Mouse (Mus musculus): ENCODE results near the gene Gm10762.
"Not testable (repeated sequence)": the region's sequence is repeated elsewhere in the genome, so short reads cannot be mapped to it uniquely, and the experiment has no call there.

The Gm10762 gene

DNA sequence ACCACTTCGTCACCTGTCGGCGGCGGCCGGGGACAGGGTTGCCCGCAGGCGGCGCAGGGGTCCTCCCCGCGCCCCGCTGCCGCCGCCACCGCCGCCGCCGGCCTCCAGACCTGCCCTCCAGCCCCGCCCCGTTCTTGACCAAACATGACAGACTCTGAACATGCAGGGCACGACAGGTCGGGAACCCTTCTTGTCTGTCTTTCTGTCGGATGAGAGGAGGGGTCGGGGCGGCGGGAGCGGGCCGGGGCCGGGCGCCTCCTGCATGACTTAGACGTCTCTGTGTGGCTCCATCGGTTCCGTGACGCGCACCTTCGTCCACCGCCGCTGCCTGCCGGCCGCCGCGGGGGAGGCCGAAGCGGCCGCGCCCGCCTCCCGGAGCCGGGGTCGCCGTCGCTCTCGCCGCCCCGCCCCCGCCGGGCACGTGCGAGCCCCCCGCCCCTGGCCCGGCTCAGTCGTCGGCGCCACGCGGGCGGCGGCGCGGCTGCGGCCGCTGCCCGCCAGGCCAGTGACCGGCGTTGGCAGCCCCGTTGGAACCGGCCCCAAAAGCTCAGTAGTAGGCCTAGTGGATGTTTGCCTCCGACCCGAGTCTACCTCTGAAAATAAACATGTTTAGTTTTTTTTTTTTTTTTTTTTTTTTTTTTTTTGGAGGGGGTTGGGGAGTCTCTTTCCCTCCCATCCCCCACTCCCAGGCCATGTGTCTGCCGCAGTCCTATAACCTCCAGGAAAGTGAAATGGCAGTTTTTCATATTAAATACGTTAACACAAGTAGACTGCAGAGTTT is at the start of gene Gm10762:
Gene Gm10762 (minus strand): TSS at position 65 of the 781 bp plus-strand sequence.
- peak in 1 of 2 experiments; percentile 67 for DNase-seq (ENCODE audit: low spot score in 2 of 2)

DNA sequence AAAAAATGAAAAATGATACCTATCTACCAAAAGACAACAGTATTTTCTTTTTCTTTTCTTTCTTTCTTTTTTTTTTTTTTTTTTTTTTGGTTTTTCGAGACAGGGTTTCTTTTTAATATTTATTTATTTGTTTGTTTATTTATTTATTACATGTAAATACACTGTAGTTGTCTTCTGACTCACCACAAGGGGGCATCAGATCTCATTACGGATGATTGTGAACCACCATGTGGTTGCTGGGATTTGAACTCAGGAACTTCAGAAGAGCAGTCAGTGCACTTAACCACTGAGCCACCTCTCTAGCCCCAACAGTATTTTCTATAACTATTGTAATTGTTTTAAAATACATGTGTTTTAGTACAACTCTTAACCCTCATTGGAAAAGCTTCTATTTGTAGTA is 41.3 kb upstream of the Gm10762 start:
- DNase-seq (ENCODE audit: low spot score in 2 of 2), result not testable (repeated sequence)

GRCm38 (mm10) chr2:129006194-129006749 is 38.7 kb upstream of the Gm10762 start:
- DNase-seq (ENCODE audit: low spot score in 2 of 2), result no peak

DNA sequence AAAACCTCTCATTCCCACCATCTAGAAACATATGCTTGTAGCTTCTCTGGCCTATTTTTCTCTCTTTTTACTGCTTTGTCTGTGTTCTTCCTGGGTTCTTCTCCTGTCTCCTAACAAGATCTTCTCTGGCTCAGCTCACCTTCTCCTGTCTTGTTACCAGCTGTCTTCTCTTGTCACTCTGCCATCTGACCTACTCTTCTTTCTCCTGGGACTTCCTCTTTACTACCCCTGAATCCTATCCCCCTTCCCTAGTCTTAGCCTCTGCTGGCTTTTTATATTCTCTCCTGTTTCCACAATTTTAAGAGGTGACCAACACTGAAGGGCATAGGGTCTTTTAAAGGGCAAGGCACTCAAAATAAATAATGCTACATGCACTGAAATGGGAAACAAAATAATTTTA is 37.3 kb upstream of the Gm10762 start:
- no peak for DNase-seq (ENCODE audit: low spot score in 2 of 2)

DNA sequence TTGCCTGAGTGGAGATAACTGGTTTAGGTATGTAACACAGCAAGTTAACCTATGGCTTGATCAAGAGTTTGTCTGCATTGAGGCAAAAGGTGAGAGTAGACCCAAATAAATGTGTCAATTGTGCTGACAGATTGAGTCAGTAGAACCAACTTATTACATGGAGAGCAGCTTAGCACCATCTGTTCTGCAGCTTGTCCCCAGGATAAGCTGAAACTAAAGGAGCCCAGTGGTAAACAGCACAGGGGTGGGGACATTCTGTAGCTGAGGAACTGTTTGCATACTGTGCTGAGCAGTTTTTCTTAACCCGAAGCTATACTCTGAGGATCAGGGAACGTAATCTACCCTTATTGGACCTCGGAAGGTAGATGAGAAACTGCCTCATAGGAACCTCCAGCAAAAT is 17.2 kb upstream of the Gm10762 start:
- DNase-seq (ENCODE audit: low spot score in 2 of 2), result peak in 1 of 2 experiments; percentile 15

GRCm38 (mm10) chr2:128975572-128975971 is 8.0 kb upstream of the Gm10762 start:
- no peak for DNase-seq (ENCODE audit: low spot score in 2 of 2)

DNA sequence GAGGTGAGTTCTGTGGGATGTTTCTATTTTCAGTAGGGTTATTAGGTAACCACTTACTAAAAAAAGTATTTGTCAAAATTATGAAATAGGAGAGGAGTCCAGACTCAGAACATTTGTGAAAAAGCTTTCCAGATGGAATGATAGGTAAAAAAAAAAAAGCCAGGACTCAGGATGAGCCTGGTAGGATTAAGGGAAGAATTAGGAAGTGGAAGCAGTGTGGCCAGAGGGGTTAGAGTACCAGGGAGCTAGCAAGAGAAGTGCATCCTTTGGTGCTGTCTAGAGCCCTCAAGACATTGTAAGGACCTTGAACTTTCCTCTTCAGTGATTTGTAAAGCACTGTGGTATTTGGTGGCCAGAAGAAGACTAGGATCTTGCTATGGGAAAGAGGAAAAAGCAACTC is 4.8 kb upstream of the Gm10762 start:
- DNase-seq (ENCODE audit: low spot score in 2 of 2), result no peak

GRCm38 (mm10) chr2:128968475-128969083 is 1.1 kb upstream of the Gm10762 start:
- DNase-seq (ENCODE audit: low spot score in 2 of 2), result no peak

GRCm38 (mm10) chr2:128966641-128967580 is 614 bp downstream of the Gm10762 start, which contains the start of gene Zc3h6:
Zc3h6 (plus strand) TSS chr2:128967402.
- DNase-seq (ENCODE audit: low spot score in 2 of 2), result peak; percentile 95 to 99

GRCm38 (mm10) chr2:128966236-128966635 is 1.3 kb downstream of the Gm10762 start:
- no peak for DNase-seq (ENCODE audit: low spot score in 2 of 2)

- no peak for DNase-seq (ENCODE audit: low spot score in 2 of 2)
These were observed 1.9 kb downstream of the Gm10762 start for GRCm38 (mm10) chr2:128965505-128966105.

DNA sequence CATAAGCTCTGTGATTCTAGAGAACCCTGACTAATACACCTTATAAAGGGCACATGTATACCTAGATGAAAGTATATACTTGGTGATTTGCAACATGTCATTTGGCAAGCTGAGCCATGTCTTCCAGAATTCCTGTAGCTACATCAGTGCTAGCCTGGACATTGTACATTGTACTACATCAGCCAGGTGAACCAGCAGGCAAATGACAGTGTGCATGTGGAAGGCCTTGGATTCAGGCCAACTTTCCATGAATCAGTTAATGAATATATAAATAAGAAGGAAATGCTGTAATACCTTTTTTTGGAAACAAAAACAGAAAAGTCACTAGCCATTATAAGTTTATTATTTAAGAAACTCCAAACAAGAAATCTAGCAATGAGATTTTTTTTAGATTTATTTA is 13.3 kb downstream of the Gm10762 start:
- DNase-seq (ENCODE audit: low spot score in 2 of 2), result no peak

DNA sequence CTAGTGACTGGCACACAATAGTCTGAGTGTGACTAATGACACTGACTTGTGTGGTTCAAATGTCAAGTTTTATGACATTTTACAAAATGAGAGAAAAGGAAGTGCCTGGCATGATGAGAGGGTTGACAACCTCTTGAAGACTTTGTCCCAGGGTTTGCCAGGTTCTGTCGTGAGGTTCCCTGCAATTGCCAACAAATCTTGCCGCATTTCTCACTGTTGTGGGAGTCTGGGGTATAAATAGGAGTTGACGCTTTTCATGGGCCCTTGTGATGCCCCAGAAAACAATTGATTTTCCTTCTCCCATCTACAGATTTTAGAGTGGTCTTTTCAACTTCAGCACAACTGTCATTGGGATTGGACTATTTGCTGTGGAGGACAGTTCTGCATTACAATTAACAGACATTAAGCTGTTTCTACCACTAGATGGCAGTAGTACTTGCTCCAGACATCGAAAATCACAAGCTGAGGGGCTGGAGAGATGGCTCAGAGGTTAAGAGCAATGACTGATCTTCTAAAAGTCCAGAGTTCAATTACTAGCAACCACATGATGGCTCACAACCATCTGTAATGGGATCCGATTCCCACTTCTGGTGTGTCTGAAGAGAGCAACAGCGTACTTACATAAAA is 19.4 kb downstream of the Gm10762 start:
- DNase-seq (ENCODE audit: low spot score in 2 of 2), result no peak

DNA sequence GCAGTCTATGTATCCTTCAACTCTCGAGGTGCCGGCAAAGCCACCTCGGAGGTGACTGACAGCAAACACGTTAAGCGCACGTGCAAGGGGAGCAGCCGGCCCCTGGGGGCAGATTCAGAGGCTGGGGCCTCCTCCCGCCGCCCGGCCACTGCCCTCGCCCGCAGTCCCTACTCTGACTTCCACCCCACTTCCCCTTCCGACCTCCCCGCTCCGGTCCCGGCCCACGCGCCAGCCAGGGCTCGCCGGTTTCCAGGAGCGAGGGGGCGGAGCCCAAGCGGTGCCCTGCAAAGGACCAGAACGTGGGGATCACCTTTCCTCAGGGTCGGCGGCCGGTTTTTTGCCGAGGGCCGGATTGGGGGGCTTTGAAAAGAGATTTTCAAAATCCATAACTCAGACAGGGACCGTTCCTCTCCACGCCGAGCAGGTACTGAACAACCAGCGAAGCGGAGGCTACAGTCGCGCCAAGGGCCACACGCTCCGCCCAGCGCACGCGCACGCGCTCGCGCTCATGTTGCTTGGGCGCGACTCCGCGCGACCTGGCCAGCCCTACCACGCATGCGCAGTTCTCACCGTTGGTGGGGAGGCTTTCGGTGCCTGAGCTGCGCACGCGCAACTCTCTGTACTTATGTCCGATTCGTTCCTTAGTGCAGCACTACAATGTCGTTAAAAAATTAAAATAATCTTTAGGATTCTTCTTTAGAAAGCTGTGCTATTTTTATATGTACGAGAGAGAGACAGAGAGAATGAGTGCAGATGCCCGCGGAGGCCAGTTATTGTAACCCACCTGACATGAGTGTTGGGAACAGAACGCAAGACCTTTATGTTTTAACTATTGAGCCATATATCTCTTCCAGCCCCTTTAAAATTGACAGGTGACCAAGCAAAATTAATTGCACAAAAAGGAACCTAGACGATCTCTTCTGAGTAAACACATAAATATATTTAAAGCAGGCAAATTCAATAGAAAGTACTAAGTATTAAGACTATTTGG is 23.7 kb downstream of the Gm10762 start, which contains the start of gene Zc3h8:
Gene Zc3h8 (minus strand): TSS at position 540 of the 991 bp plus-strand sequence.
- peak; percentile 88 to 96 for DNase-seq (ENCODE audit: low spot score in 2 of 2)

DNA sequence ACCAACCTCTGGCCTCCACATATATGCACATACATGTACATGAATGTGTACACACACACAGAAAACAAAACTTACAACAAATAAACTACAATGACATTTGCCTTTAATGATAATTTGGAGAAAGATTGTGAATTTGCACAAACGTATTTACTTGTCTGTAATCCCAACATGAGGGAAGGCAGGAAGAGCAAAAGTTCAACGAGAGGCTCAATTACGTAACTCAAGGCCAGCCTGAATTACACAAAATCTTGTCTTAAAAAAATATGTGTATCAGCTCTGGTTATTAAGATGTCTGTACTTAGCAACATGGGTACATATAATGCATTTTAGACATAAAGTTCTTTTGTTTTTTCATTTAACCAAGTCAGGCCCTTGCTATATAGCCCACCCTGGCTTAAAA is 31.3 kb downstream of the Gm10762 start:
- DNase-seq (ENCODE audit: low spot score in 2 of 2), result no peak

GRCm38 (mm10) chr2:128930704-128931103 is 36.8 kb downstream of the Gm10762 start:
- DNase-seq (ENCODE audit: low spot score in 2 of 2), result no peak

GRCm38 (mm10) chr2:128928446-128928845 is 39.1 kb downstream of the Gm10762 start:
- no peak for DNase-seq (ENCODE audit: low spot score in 2 of 2)

DNA sequence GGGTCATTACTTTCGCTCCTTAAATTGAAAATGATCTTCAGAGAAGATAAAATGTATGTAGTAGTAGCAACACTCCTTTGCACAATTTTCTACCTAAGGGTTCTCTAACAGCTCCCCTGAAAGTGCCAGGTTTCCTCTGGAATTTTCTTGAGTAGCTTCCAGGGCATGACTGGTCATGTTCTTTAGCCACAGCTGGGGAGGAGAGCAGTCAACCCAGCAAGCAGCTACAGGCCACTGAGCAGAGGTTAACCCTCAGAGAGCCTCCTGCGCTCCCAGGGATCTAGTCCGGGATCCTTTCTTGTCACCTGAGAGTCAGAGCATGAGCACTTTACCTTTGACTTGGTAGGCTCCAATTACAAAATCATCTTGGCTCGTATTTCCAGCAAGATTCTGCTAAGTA is 42.7 kb downstream of the Gm10762 start:
- no peak for DNase-seq (ENCODE audit: low spot score in 2 of 2)
